Mouse (Mus musculus) CH12.LX (cell line): ENCODE measurements around the gene Arhgef40.

ENCODE experiments used
- BHLHE40 ChIP-seq: IDR thresholded peaks from 2 replicates; pipeline ENCODE4 v1.6.1; 2011; ENCODE audit warnings: mild to moderate bottlenecking, low read depth, low read length, improper control_type of control experiment
- CTCF ChIP-seq, 2 experiments: IDR thresholded peaks in 1 of 2; conservative IDR thresholded peaks in 1 of 2; 2 replicates each; pipeline ENCODE4 v1.5.1; 2011 to 2012; ENCODE audit warnings: low read depth in 2 of 2, low read length in 2 of 2, improper control_type of control experiment in 1 of 2, inconsistent platforms in 1 of 2, mild to moderate bottlenecking in 1 of 2, moderate library complexity in 1 of 2
- EP300 ChIP-seq: IDR thresholded peaks from 2 replicates; pipeline ENCODE4 v1.6.1; 2011; ENCODE audit warnings: low read length, improper control_type of control experiment
- ETS1 ChIP-seq: conservative IDR thresholded peaks from 2 replicates; pipeline ENCODE4 v1.6.1; 2012; ENCODE audit warnings: low read depth, mild to moderate bottlenecking, inconsistent platforms, low read length, improper control_type of control experiment, moderate library complexity
- JUN ChIP-seq: IDR thresholded peaks from 2 replicates; pipeline ENCODE4 v1.6.1; 2011; ENCODE audit warnings: low read depth, mild to moderate bottlenecking, low read length, improper control_type of control experiment, moderate library complexity; ENCODE audit not compliant: insufficient read depth
- MAZ ChIP-seq: IDR thresholded peaks from 2 replicates; pipeline ENCODE4 v1.6.1; 2012; ENCODE audit warnings: low read depth, mild to moderate bottlenecking, inconsistent platforms, low read length, improper control_type of control experiment, moderate library complexity
- ZMIZ1 ChIP-seq: IDR thresholded peaks from 2 replicates; pipeline ENCODE4 v1.6.1; 2012; ENCODE audit warnings: low read depth, mild to moderate bottlenecking, inconsistent platforms, low read length, improper control_type of control experiment
- ZNF384 ChIP-seq: IDR thresholded peaks from 2 replicates; pipeline ENCODE4 v1.6.1; 2012; ENCODE audit warnings: low read depth, low read length, improper control_type of control experiment, inconsistent platforms

DNA sequence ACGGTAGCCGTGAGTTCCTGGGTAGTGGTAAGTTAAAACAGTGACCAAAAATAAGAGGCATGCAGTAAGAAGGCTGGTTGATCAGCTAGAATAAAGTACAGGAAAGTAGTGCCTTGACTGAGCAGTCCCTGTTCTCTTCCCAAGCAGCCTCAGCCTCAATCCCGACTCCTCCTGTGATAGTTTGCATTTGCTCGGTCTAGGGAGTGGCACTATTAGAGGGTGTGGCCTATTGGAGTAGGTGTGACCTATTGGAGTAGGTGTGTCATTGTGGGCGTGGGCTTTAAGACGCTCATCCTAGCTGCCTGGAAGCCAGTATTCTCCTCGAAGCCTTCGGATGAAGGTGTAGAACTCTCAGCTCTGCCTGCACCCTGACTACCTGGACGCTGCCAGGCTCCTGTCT, 45.5 kb upstream of the Arhgef40 start:
- TF ChIP-seq CTCF (conservative IDR thresholded peaks at IDR 0.05 in 1 of 2, IDR thresholded peaks at IDR 0.05 in 1 of 2; ENCODE audit: low read depth in 2 of 2, low read length in 2 of 2) (no peak), ETS1 (no peak), MAZ (no peak), JUN (no peak), ZMIZ1 (no peak), EP300 (no peak), BHLHE40 (no peak), ZNF384 (no peak)
